Mouse (Mus musculus): ENCODE results near the gene Plaur.
"Not testable (repeated sequence)": the region's sequence is repeated elsewhere in the genome, so short reads cannot be mapped to it uniquely, and the experiment has no call there.

The Plaur gene

GRCm38 (mm10) chr7:24516319-24516718 is 54.0 kb downstream of the Plaur start:
- not testable (repeated sequence) for DNase-seq

DNA sequence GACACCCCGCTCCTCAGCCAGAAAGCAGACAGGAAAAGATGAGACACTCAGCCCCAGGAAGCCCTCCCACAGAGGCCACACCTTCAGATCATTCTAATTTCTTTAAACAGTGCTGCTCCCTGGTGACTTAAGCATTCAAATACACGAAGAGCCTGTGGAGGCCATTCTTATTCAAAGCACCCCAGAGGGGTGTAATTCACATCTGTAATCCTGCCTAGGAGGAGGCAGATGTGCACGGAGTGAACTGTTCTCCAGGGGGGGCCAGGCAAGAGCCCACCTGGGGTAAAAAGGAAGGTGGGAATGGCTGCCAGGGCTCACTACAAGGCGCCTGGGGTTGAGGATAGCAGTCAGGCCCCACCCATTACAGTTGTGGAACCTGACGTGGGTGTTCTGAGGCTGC is 54.8 kb downstream of the Plaur start:
- DNase-seq, result no peak

DNA sequence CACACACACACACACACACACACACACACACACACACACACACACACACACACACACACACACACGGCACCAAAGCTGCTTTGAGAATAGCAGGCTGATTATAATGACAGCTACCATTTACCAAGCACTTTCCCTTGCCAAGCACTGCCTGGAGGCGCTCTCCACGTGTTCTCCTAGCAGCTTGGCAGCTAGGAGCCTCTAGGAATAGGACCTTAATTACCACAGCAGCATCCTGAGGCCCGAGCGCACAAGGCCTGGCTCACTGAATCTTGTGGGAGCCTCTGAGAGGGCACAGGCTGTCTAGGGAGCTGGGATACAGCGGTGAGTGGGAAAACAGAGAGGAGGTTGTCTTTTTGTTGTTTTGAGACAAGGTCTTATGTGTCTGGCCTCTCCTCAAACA is 55.4 kb downstream of the Plaur start:
- no peak for DNase-seq

DNA sequence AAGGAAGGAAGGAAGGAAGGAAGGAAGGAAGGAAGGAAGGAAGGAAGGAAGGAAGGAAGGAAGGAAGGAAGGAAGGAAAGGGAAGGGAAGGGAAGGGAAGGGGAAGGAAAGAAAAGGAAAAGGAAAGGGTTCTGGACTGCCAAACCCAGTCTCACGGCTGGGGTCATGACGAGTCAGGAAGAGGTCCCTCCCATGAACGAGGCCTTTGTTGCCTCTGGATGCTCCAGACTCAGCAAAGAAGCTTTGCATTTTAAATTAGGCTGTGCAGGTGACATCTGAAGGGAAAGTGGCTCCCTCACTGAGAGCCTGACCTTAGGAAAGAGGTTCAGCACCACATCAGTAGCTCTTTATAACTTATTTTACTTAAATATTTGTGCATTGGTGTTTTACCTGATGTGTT is 56.8 kb downstream of the Plaur start:
- no peak for DNase-seq

DNA sequence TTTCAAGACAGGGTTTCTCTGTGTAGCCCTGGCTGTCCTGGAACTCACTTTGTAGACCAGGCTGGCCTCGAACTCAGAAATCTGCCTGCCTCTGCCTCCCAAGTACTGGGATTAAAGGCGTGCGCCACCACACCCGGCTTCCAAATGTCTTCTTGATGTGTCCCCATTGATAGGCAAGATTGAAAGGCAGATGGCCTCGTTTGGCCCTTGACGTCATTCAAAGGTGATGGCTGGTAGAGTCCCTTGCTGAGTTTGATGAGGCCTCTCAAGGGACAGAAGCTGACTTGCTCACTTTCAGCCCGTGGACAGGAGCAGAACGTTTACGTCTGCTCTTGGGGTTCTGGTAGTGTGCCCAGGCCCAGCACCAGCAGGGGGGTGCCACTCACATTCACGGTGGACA is 57.8 kb downstream of the Plaur start:
- not testable (repeated sequence) for DNase-seq

- DNase-seq, result no peak
These were observed 60.5 kb downstream of the Plaur start for GRCm38 (mm10) chr7:24522805-24523204.

DNA sequence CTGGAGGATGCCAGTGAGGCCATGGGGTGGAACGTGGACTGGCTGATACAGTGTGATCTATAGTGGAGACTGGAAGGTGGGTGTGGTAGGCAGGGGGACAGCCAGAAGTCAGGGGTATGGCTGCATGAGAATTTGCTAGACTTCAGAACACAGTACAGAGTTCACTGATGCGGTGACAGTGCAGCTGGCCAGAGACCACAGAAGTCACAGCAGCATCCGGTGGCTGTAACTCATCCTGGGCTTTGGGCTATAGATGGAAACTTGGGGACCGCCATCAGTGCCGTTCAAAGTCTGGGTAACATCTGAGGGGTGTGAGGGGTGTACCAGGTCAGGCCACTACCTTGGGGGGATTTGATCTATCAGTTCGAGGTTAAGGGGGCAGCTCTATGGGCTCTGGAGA is 61.4 kb downstream of the Plaur start:
- DNase-seq, result no peak

- no peak for DNase-seq
These were observed 62.7 kb downstream of the Plaur start for GRCm38 (mm10) chr7:24524978-24525377.
